Mouse (Mus musculus) neural tube, embryonic 14.5 days (tissue): Measurements from ENCODE around the gene Hist1h2ag. TPM values are rescaled to one million over a fixed set of nuclear protein-coding genes. Genes with fewer than 3 reads are reported as not detected.
"Not testable (repeated sequence)": the region's sequence is repeated elsewhere in the genome, so short reads cannot be mapped to it uniquely, and the experiment has no call there.

Experiments used
- ATAC-seq: fragments of 200-750 bp; cut with Nextera tagmentation; 2 replicates; pipeline ENCODE4 v1.8.0; 2017; ENCODE audit warnings: low read depth, mild to moderate bottlenecking, moderate TSS enrichment, moderate library complexity
- H3K27ac ChIP-seq: fragments of 300-500 bp; sonication (generic); 2 replicates; pipeline ENCODE4 v1.5.1; 2014; ENCODE audit warnings: low read depth, mild to moderate bottlenecking, control low read depth, low read length, moderate library complexity, mixed read lengths
- H3K27me3 ChIP-seq: fragments of 300-500 bp; sonication (generic); 2 replicates; pipeline ENCODE4 v1.6.1; 2014; ENCODE audit warnings: low read length; ENCODE audit not compliant: control insufficient read depth, insufficient read depth
- H3K36me3 ChIP-seq: fragments of 300-500 bp; sonication (generic); 2 replicates; pipeline ENCODE4 v1.6.1; 2014; ENCODE audit warnings: low read length, mixed read lengths; ENCODE audit not compliant: control insufficient read depth, insufficient read depth
- H3K4me1 ChIP-seq: fragments of 300-500 bp; sonication (generic); 2 replicates; pipeline ENCODE4 v1.6.1; 2014; ENCODE audit warnings: low read length; ENCODE audit not compliant: control insufficient read depth, insufficient read depth
- H3K4me2 ChIP-seq: fragments of 300-500 bp; sonication (generic); 2 replicates; pipeline ENCODE4 v1.6.1; 2014; ENCODE audit warnings: mild to moderate bottlenecking, low read depth, low read length, control low read depth
- H3K4me3 ChIP-seq: fragments of 300-500 bp; sonication (generic); 2 replicates; pipeline ENCODE4 v1.5.1; 2014; ENCODE audit warnings: low read depth, low read length, control low read depth, mixed read lengths
- H3K9ac ChIP-seq: fragments of 300-500 bp; sonication (generic); replicated peaks from 2 replicates; pipeline ENCODE4 v1.6.1; 2014; ENCODE audit warnings: low read depth, mild to moderate bottlenecking, control low read depth, low read length, mixed read lengths
- H3K9me3 ChIP-seq: fragments of 300-500 bp; sonication (generic); 2 replicates; pipeline ENCODE4 v1.6.1; 2016; ENCODE audit warnings: low read length; ENCODE audit not compliant: control insufficient read depth
- WGBS: fragments of 180-500 bp; shearing (Covaris S2); extraction: QIAGEN DNeasy Blood & Tissue Kit; methylation state at CpG from one replicate; pipeline ENCODE4 v1.1.7; 2014; 5-methylcytosine and 5-hydroxymethylcytosine counted together
- polyA plus RNA-seq: library from polyadenylated mRNA; unstranded; fragments of >200 nt; fragmentation: Nextera tagmentation; extraction: Ambion mirVana; gene quantifications from 2 replicates; pipeline ENCODE4 v1.2.1, GENCODE M21; 2014

Hist1h2ag gene
- polyA plus RNA-seq, 1 experiment from 2014 or later, result 3.8 TPM

GRCm38 (mm10) chr13:22039364-22039763, 3.4 kb downstream of the Hist1h2ag start:
- H3K9me3 ChIP-seq, result no peaks in the 10 kb centered on the region
- ATAC-seq, result no peak
- no peak overlapping the region for H3K4me3 ChIP-seq
- no peak overlapping the region for H3K4me2 ChIP-seq
- H3K27me3 ChIP-seq, result no peaks in the 10 kb centered on the region
- WGBS, result 73% methylated on average over 5 of the region's 5 CpGs
- H3K27ac ChIP-seq, result no peak overlapping the region
- no peak overlapping the region for H3K9ac ChIP-seq
- H3K36me3 ChIP-seq, result no peaks in the 10 kb centered on the region
- H3K4me1 ChIP-seq, result peaks cover 25% of the 10 kb centered on the region

GRCm38 (mm10) chr13:22037415-22037814, 5.3 kb downstream of the Hist1h2ag start:
- H3K27ac ChIP-seq, result no peak overlapping the region
- H3K9ac ChIP-seq, result no peak overlapping the region
- no peaks in the 10 kb centered on the region for H3K9me3 ChIP-seq
- peaks cover 21% of the 10 kb centered on the region for H3K4me1 ChIP-seq
- H3K36me3 ChIP-seq, result no peaks in the 10 kb centered on the region
- no peak overlapping the region for H3K4me3 ChIP-seq
- ATAC-seq, result no peak
- WGBS, result 71% methylated on average over 2 of the region's 2 CpGs
- H3K4me2 ChIP-seq, result no peak overlapping the region
- no peaks in the 10 kb centered on the region for H3K27me3 ChIP-seq

GRCm38 (mm10) chr13:22036986-22037385, 5.8 kb downstream of the Hist1h2ag start:
- Histone ChIP-seq H3K4me2 (peak overlapping the region; percentile 68; the same call in 1 of the 2 replicates), H3K9ac (no peak overlapping the region), H3K4me3 (no peak overlapping the region), H3K27ac (no peak overlapping the region), H3K9me3 (no peaks in the 10 kb centered on the region), H3K27me3 (no peaks in the 10 kb centered on the region), H3K4me1 (peaks cover 17% of the 10 kb centered on the region), H3K36me3 (no peaks in the 10 kb centered on the region)
- no peak for ATAC-seq
- 67% methylated on average over 3 of the region's 3 CpGs for WGBS

- Histone ChIP-seq H3K9me3 (no peaks in the 10 kb centered on the region), H3K27ac (peak overlapping the region; percentile 55; the same call in 1 of the 2 replicates), H3K36me3 (no peaks in the 10 kb centered on the region), H3K4me1 (peaks cover 16% of the 10 kb centered on the region), H3K4me2 (peak overlapping the region; percentile 68), H3K9ac (no peak overlapping the region), H3K4me3 (peak overlapping the region; percentile 33), H3K27me3 (no peaks in the 10 kb centered on the region)
- peak; percentile 26 for ATAC-seq
- WGBS, result 4% methylated on average over 17 of the region's 23 CpGs
Measured at GRCm38 (mm10) chr13:22036149-22036956, 6.4 kb downstream of the Hist1h2ag start.

- H3K9me3 ChIP-seq, H3K36me3 ChIP-seq, H3K27me3 ChIP-seq: not testable (repeated sequence)
- H3K27ac ChIP-seq, result peak within 1 kb of the TSS; percentile 55; the same call in 1 of the 2 replicates
- H3K4me3 ChIP-seq, result peak within 1 kb of the TSS; percentile 33
- peak within 1 kb of the TSS; percentile 68 for H3K4me2 ChIP-seq
- 0 out of 2 replicates have a peak within 1 kb of the TSS, but pooled peaks have one; percentile 25 for H3K9ac ChIP-seq
- peaks cover 13% of the 10 kb centered on the region for H3K4me1 ChIP-seq
- under 1% methylated on average over 22 of the region's 69 CpGs for WGBS
- peak; percentile 99 for ATAC-seq
Measured at GRCm38 (mm10) chr13:22035267-22036148, 7.2 kb downstream of the Hist1h2ag start, which contains the start of the genes Hist1h2ah and Hist1h2bk. Gene Hist1h2ah, minus strand, starts transcription at chr13:22035568. Gene Hist1h2bk, plus strand, starts transcription at chr13:22035870.

GRCm38 (mm10) chr13:22034443-22035266, 8.1 kb downstream of the Hist1h2ag start:
- Histone ChIP-seq H3K27me3 (no peaks in the 10 kb centered on the region), H3K4me3 (peak overlapping the region; percentile 33), H3K9ac (0 out of 2 replicates have a peak overlapping the region, but pooled peaks have one; percentile 25), H3K27ac (no peak overlapping the region), H3K4me2 (peak overlapping the region; percentile 68), H3K9me3 (no peaks in the 10 kb centered on the region), H3K36me3 (no peaks in the 10 kb centered on the region), H3K4me1 (peaks cover 10% of the 10 kb centered on the region)
- 0 out of 2 replicates have a peak, but pooled peaks have one; percentile 6 for ATAC-seq
- WGBS, result under 1% methylated on average over 9 of the region's 14 CpGs

- no peak overlapping the region for H3K27ac ChIP-seq
- no peak overlapping the region for H3K4me2 ChIP-seq
- H3K27me3 ChIP-seq, result no peaks in the 10 kb centered on the region
- H3K9ac ChIP-seq, result no peak overlapping the region
- no peaks in the 10 kb centered on the region for H3K9me3 ChIP-seq
- WGBS, result 53% methylated on average over 5 of the region's 5 CpGs
- ATAC-seq, result no peak
- H3K4me3 ChIP-seq, result no peak overlapping the region
- peaks cover 10% of the 10 kb centered on the region for H3K4me1 ChIP-seq
- no peaks in the 10 kb centered on the region for H3K36me3 ChIP-seq
Measured at GRCm38 (mm10) chr13:22033741-22034442, 8.9 kb downstream of the Hist1h2ag start.

GRCm38 (mm10) chr13:22030493-22030892, 12.3 kb downstream of the Hist1h2ag start:
- H3K36me3 ChIP-seq, result no peaks in the 10 kb centered on the region
- H3K4me3 ChIP-seq, result no peak overlapping the region
- H3K9ac ChIP-seq, result no peak overlapping the region
- 16% methylated on average over 4 of the region's 4 CpGs for WGBS
- no peak for ATAC-seq
- 0 out of 2 replicates have a peak, but pooled peaks cover 3% of the 10 kb centered on the region for H3K4me1 ChIP-seq
- H3K9me3 ChIP-seq, result no peaks in the 10 kb centered on the region
- no peaks in the 10 kb centered on the region for H3K27me3 ChIP-seq
- H3K4me2 ChIP-seq, result no peak overlapping the region
- no peak overlapping the region for H3K27ac ChIP-seq
